Mouse (Mus musculus) monocyte, adult 5-6 weeks (primary cell): ENCODE results near the gene Rpgrip1. TPM values are rescaled to one million over a fixed set of nuclear protein-coding genes. Genes with fewer than 3 reads are reported as not detected.
"Not testable (repeated sequence)": the region's sequence is repeated elsewhere in the genome, so short reads cannot be mapped to it uniquely, and the experiment has no call there.

Experiments
- ATAC-seq: fragments of 153-309, 156-312 bp; replicated peaks from 2 replicates; pipeline ENCODE4 v1.8.0; 2017; ENCODE audit warnings: mild to moderate bottlenecking; ENCODE audit not compliant: low TSS enrichment, insufficient number of reproducible peaks, severe bottlenecking, poor library complexity, low FRiP score
- total RNA-seq: library from RNA; stranded (forward); fragments of 200-1000, 200-491, 200-594 nt; gene quantifications from 3 replicates; pipeline ENCODE4 v1.2.3, GENCODE M21; 2017

Rpgrip1 gene
- 10.6 to 12.6 TPM (median 12.3 TPM) in 3 replicates for total RNA-seq

GRCm38 (mm10) chr14:52110346-52110745 lies at the start of gene Rpgrip1:
Gene Rpgrip1, plus strand, starts transcription at chr14:52110704.
- ATAC-seq = no peak

- ATAC-seq = no peak
These were observed 49.7 kb upstream of the Rpgrip1 start for GRCm38 (mm10) chr14:52060800-52061199.

GRCm38 (mm10) chr14:52061798-52062197 lies 48.7 kb upstream of the Rpgrip1 start:
- no peak for ATAC-seq

- ATAC-seq = no peak
These were observed 44.4 kb upstream of the Rpgrip1 start for GRCm38 (mm10) chr14:52066135-52066534.

- no peak for ATAC-seq
These were observed 38.8 kb upstream of the Rpgrip1 start for GRCm38 (mm10) chr14:52071599-52072137.

GRCm38 (mm10) chr14:52083083-52083482 lies 27.4 kb upstream of the Rpgrip1 start:
- no peak for ATAC-seq

- ATAC-seq = no peak
These were observed 16.0 kb upstream of the Rpgrip1 start for GRCm38 (mm10) chr14:52094533-52094932.

GRCm38 (mm10) chr14:52097191-52097590 lies 13.3 kb upstream of the Rpgrip1 start:
- not testable (repeated sequence) for ATAC-seq

GRCm38 (mm10) chr14:52098387-52098786 lies 12.1 kb upstream of the Rpgrip1 start:
- not testable (repeated sequence) for ATAC-seq

- no peak for ATAC-seq
These were observed 10.9 kb upstream of the Rpgrip1 start for GRCm38 (mm10) chr14:52099563-52099962.

- no peak for ATAC-seq
These were observed 10.1 kb upstream of the Rpgrip1 start for GRCm38 (mm10) chr14:52100170-52100960.

GRCm38 (mm10) chr14:52101285-52102157 lies 9.0 kb upstream of the Rpgrip1 start:
- no peak for ATAC-seq

- ATAC-seq = no peak
These were observed 7.0 kb upstream of the Rpgrip1 start for GRCm38 (mm10) chr14:52103474-52103855.

- peak; percentile 96 for ATAC-seq
These were observed 6.4 kb upstream of the Rpgrip1 start, which contains the start of gene Hnrnpc for GRCm38 (mm10) chr14:52103856-52104676. Gene Hnrnpc, minus strand, starts transcription at chr14:52104028.

- no peak; the same call in 1 of the 2 replicates for ATAC-seq
These were observed 5.7 kb upstream of the Rpgrip1 start for GRCm38 (mm10) chr14:52104677-52105285.

- no peak for ATAC-seq
These were observed 5.2 kb upstream of the Rpgrip1 start for GRCm38 (mm10) chr14:52105308-52105707.

GRCm38 (mm10) chr14:52106741-52107140 lies 3.8 kb upstream of the Rpgrip1 start:
- no peak for ATAC-seq

- no peak for ATAC-seq
These were observed 2.5 kb upstream of the Rpgrip1 start for GRCm38 (mm10) chr14:52108025-52108424.
